Mouse (Mus musculus) thymus, adult 2 months (tissue): ENCODE data around the gene Foxj1. TPM values are rescaled to one million over a fixed set of nuclear protein-coding genes. Genes with fewer than 3 reads are reported as not detected.

Experiments
- DNase-seq: peaks from one replicate; pipeline ENCODE4 v3.0.0; 2021
- H3K27ac ChIP-seq: fragments of 200-500 bp; 2 replicates; pipeline ENCODE4 v1.5.1; 2012; ENCODE audit warnings: low read length, control low read depth; ENCODE audit not compliant: control insufficient read depth, insufficient read depth
- H3K27me3 ChIP-seq: fragments of 200-500 bp; 2 replicates; pipeline ENCODE4 v1.6.1; 2012; ENCODE audit warnings: mild to moderate bottlenecking, low read length, moderate library complexity, mixed read lengths; ENCODE audit not compliant: control insufficient read depth, insufficient read depth
- H3K36me3 ChIP-seq: fragments of 200-500 bp; 2 replicates; pipeline ENCODE4 v1.6.1; 2012; ENCODE audit warnings: mild to moderate bottlenecking, low read length, moderate library complexity; ENCODE audit not compliant: control insufficient read depth, insufficient read depth
- H3K4me1 ChIP-seq: fragments of 200-500 bp; replicated peaks from 2 replicates; pipeline ENCODE4 v1.6.1; 2012; ENCODE audit warnings: low read length; ENCODE audit not compliant: control insufficient read depth, insufficient read depth
- H3K4me3 ChIP-seq: fragments of 200-500 bp; 2 replicates; pipeline ENCODE4 v1.5.1; 2012; ENCODE audit warnings: mild to moderate bottlenecking, low read length, control low read depth, moderate library complexity; ENCODE audit not compliant: control insufficient read depth, insufficient read depth
- CTCF ChIP-seq: fragments of 200-500 bp; IDR thresholded peaks from 2 replicates; pipeline ENCODE4 v1.5.1; 2012; ENCODE audit warnings: mild to moderate bottlenecking, control low read depth, low read length, moderate library complexity, borderline replicate concordance; ENCODE audit not compliant: control insufficient read depth, poor library complexity, insufficient read depth; ENCODE audit errors: extremely low read depth
- POLR2A ChIP-seq: fragments of 200-500 bp; IDR thresholded peaks from 2 replicates; pipeline ENCODE4 v1.6.1; 2012; ENCODE audit warnings: mild to moderate bottlenecking, low read length, control low read depth, moderate library complexity; ENCODE audit not compliant: control insufficient read depth, poor library complexity, insufficient read depth; ENCODE audit errors: extremely low read depth
- WGBS: fragments of 180-500 bp; shearing (Covaris S2); methylation state at CpG from one replicate; pipeline ENCODE4 v1.1.7; 2018; 5-methylcytosine and 5-hydroxymethylcytosine counted together
- polyA plus RNA-seq: library from polyadenylated mRNA; depleted of rRNA; stranded (reverse); fragments of >200 nt; gene quantifications from 2 replicates; pipeline ENCODE4 v1.2.3, GENCODE M21; 2012

The Foxj1 gene
- polyA plus RNA-seq, 1 experiment = 6.9 TPM

DNA sequence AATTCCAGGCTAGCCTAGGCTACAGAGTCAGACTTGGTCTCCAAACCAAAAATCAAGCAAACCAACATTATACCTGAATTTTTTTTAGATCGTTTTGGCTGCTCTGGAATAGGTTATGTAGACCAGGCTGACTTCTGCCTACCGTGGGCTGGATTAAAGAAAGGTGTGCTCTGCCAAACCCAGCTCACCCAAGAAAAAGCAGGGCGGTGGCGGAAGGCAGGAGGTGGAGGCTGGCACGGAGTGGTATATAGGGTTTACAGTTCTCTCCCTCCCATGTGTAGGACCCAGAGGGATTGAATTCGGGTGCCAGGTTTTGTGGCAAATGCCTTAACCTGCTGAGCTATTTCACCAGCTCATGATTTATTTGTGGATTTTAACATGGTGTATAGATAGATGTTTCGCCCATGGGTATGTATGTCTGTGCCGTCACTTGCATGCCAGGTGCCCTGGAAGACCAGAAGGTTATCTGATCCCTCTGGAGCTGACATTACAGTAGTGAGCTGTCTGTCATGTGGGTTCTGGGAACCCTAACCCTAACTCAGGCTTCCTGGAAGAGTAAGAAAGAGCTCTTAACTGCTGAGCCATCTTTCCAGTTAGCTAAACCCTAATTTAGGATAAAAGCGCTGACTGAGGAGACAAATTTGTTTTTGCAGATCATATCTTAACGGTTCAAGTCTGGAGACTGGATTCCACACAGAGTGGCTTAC is 28.0 kb downstream of the Foxj1 start, which contains the start of gene Exoc7:
Exoc7 (minus strand) TSS at position 215 of the 707 bp plus-strand sequence.
- no peaks in the 10 kb centered on the region for H3K27me3 ChIP-seq
- 0 out of 2 replicates have a peak, but pooled peaks cover 5% of the 10 kb centered on the region for H3K36me3 ChIP-seq
- no peak for TF ChIP-seq POLR2A
- no peak for TF ChIP-seq CTCF
- peaks cover 7% of the 10 kb centered on the region for H3K4me1 ChIP-seq
- 84% methylated on average over 10 of the region's 10 CpGs for WGBS
- H3K4me3 ChIP-seq = peak within 1 kb of the TSS; percentile 74
- DNase-seq = no peak
- no peak within 1 kb of the TSS for H3K27ac ChIP-seq

DNA sequence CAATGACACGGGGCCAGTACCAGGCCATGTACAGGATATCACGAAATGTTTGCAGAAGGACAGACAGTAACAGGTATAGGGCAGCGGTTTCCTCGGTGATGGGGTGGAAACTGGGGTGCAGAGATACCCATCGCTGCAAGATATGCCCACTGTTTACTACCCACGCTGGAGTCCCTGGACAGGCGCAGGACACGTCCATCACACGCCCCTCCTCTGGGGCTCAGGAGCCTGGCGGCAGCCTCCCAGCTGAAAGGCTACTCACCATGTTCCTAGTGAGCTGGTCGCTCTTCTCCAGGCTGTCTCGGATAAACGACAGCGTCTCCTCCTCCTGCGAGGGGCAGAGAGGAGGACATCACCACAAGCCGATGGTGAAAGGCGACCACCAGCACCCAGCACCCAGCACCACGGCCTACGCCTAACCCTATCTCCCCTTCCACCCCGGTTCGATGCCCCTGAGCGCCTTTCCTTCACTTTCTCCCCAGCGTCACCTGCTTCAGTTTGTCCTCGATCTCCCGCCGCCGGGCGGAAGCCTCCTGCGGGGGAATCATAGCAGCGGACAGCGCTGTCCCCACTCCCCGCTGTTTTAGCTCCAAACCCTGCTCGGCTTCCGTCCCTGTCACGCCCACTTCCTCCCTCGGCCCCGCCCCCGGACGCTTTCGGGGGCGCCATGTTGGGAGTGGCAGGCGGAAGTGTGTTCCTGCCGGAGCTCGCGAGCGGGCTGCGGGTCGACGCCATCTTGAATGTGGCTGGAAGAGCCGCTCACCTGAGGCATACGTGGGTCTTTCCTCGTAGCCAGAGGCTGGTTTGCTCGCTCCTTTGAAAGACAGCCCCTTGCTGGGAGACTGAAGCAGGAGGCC is 28.8 kb downstream of the Foxj1 start:
- H3K4me3 ChIP-seq = peak overlapping the region; percentile 74
- no peaks in the 10 kb centered on the region for H3K27me3 ChIP-seq
- TF ChIP-seq POLR2A (peak; percentile 62; the same call in 1 of the 2 replicates), CTCF (peak; percentile 35; the same call in 1 of the 2 replicates)
- peak; percentile 95 for DNase-seq
- peaks cover 5% of the 10 kb centered on the region; the same call in 1 of the 2 replicates for H3K36me3 ChIP-seq
- 1% methylated on average over 53 of the region's 53 CpGs for WGBS
- no peak overlapping the region for H3K27ac ChIP-seq
- peaks cover 7% of the 10 kb centered on the region for H3K4me1 ChIP-seq

DNA sequence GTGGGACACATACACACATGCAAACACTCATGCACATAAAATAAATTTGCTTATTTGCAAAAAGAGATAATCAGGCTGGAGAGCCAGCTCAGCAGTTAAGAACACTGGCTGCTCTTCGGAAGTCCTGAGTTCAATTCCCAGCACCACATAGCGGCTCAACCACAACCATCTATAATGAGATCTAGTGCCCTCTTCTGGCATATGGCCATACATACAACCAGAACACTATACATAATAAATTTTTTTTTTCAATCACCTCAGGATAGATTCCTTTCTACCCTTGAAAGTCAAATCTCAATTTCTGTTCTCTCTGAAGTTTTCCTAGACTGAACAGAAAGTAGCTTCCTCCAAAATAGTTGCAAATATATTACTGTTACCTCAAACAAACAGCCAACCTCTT is 29.8 kb downstream of the Foxj1 start:
- H3K27ac ChIP-seq = no peak overlapping the region
- no peak for TF ChIP-seq CTCF
- H3K27me3 ChIP-seq = no peaks in the 10 kb centered on the region
- H3K36me3 ChIP-seq = peaks cover 5% of the 10 kb centered on the region
- peaks cover 7% of the 10 kb centered on the region for H3K4me1 ChIP-seq
- no peak for DNase-seq
- 96% methylated on average over 2 of the region's 2 CpGs for WGBS
- no peak overlapping the region for H3K4me3 ChIP-seq

DNA sequence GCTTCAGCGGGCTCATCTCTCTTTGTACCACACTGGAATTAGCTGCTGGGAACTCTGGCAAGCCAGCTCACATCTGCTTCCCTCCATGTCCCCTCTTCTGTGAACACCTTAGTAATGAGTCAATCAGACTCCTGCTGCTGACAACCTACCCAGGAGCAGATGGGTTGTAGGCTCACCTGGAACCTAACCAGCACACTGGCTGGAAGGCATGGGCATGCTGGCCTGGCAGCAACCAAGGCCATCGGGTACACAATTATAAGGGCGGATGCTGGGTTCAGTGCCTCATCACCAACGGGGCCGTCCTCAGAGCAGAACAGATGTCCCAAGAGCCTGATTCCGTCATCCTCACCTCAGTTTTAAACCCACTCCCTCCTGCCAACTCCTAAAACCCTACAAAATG is 36.6 kb downstream of the Foxj1 start:
- DNase-seq = no peak
- Histone ChIP-seq H3K4me1 (no peaks in the 10 kb centered on the region), H3K36me3 (peaks cover 8% of the 10 kb centered on the region), H3K4me3 (no peak overlapping the region), H3K27ac (no peak overlapping the region), H3K27me3 (no peaks in the 10 kb centered on the region)
- no peak for TF ChIP-seq POLR2A
- no peak for TF ChIP-seq CTCF
- WGBS = 98% methylated on average over 6 of the region's 6 CpGs

DNA sequence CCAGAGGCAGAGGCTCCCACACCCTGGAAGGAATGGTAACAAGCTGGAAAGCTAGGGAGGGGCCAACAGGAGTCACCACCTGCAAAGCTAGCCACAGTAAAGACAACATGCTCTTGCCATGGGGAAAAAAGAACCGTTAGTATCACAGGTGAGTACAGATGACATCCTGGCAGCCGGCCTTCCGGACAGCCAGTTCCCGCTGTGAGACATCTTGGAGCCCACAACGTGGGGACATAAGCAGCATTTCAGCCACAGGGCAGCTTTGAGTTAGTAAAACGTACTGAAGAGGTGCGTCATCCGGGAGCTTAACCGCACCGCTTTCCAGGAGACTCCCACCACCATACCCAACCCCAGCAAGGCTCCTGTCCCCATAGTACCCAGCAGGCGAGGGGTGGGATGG is 37.0 kb downstream of the Foxj1 start:
- no peaks in the 10 kb centered on the region for H3K27me3 ChIP-seq
- no peak overlapping the region for H3K27ac ChIP-seq
- peaks cover 8% of the 10 kb centered on the region for H3K36me3 ChIP-seq
- no peaks in the 10 kb centered on the region for H3K4me1 ChIP-seq
- WGBS = 97% methylated on average over 11 of the region's 11 CpGs
- TF ChIP-seq CTCF (no peak), POLR2A (no peak)
- DNase-seq = no peak
- H3K4me3 ChIP-seq = no peak overlapping the region

DNA sequence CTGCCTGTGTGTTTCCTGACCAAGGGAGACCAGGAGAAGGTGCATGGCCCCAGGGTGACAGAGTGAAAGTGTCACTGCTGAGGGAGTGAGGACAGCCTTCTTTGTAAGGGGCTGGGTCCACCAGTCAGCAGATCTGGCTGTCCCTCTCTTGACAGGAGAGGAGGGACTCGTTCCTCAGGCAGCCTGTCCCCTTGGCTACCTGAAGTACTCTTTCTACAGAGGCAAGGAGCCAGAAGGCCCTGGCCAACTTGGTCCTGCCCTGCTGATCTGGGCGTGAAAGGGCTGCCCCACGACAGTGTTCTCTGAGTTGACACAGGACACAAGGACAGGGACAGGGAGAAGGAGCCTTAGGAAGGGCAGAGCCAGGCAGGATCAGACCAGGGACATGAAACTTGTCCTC is 38.2 kb downstream of the Foxj1 start:
- Histone ChIP-seq H3K36me3 (peaks cover 8% of the 10 kb centered on the region), H3K4me3 (no peak overlapping the region), H3K27me3 (no peaks in the 10 kb centered on the region), H3K4me1 (no peaks in the 10 kb centered on the region), H3K27ac (no peak overlapping the region)
- WGBS = 95% methylated on average over 3 of the region's 3 CpGs
- no peak for DNase-seq
- TF ChIP-seq POLR2A = no peak
- no peak for TF ChIP-seq CTCF
